Mouse (Mus musculus): ENCODE data around the gene Mpnd. TPM values are rescaled to one million over a fixed set of nuclear protein-coding genes. Genes with fewer than 3 reads are reported as not detected.

The Mpnd gene
- 106 and 131 TPM in 2 replicates for polyA plus RNA-seq (2012; rRNA removed; ENCODE audit: low replicate concordance)

DNA sequence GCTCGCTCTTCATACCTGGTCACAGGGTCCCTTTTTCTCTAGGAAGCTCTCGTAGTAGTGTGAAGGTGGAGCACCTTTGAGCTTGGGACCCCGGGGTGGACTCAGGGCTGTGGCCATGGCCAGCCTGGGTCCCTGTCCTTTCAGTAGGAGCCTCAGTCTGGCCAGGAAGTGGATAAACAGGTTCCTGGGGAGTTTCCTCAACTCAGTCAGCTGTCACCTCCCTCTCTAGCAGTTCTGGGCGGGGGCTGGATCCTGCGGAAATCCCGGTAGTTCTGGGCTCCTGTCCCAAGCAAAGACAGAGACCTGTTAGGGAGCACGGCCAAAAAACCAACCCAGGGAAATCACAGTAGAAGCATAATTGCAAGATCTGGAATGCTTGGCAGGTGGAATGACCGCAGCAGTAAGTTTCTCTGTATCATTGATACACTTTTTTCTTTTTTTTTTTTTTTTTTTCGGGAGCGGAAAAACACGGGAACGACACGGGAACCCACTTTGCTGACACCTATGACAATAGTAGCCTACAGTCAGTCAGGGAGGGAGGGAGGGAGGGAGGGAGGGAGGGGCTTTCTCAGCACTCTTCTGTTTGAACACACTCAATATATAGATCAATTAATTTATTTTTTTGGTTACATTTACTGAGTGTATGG lies at the start of gene Mpnd, which contains the start of gene Stap2:
Gene Mpnd, plus strand, starts transcription at position 297 of the 647 bp plus-strand sequence.
Gene Stap2, minus strand, starts transcription at position 170 of the 647 bp plus-strand sequence.

DNA sequence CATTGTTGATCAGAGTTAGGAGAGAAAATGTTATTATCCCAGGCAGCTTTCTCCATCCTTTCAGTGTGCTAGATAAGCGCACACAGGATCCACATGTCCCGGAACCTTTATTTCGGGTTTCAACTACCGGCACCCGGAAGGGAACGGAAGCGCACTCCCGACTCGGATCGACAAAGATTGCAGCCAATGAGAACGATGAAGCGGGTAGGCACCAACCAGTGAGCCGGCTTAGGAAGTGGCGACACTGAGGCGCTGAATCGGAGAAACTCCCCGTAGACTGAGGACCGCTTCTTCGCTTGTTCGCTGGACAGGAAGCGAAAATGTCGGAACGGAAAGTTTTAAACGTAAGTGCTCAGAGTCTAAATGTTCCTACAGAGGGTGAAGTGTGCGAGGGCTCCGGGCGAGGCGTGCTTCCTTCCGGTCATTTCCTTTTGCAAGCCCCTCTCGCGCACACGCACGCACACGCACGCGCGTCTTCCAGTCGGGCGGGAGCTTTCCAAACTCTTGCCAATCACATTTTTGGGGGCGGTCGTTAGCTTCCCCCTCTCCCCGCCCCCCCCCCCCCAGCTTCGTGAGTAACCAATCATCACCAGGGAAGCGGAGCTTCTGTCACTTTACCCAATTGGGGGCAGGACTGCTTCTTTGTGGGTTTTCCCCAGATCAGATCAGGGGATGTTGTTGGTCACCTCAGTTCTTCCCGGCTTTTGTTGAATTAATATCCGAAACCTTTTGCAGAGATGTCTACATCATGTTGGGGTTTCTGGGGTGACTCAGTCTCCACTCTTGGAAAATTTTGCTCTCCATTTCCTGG lies 46.4 kb upstream of the Mpnd start, which contains the start of gene Yju2:
Gene Yju2, plus strand, starts transcription at position 182 of the 811 bp plus-strand sequence.

DNA sequence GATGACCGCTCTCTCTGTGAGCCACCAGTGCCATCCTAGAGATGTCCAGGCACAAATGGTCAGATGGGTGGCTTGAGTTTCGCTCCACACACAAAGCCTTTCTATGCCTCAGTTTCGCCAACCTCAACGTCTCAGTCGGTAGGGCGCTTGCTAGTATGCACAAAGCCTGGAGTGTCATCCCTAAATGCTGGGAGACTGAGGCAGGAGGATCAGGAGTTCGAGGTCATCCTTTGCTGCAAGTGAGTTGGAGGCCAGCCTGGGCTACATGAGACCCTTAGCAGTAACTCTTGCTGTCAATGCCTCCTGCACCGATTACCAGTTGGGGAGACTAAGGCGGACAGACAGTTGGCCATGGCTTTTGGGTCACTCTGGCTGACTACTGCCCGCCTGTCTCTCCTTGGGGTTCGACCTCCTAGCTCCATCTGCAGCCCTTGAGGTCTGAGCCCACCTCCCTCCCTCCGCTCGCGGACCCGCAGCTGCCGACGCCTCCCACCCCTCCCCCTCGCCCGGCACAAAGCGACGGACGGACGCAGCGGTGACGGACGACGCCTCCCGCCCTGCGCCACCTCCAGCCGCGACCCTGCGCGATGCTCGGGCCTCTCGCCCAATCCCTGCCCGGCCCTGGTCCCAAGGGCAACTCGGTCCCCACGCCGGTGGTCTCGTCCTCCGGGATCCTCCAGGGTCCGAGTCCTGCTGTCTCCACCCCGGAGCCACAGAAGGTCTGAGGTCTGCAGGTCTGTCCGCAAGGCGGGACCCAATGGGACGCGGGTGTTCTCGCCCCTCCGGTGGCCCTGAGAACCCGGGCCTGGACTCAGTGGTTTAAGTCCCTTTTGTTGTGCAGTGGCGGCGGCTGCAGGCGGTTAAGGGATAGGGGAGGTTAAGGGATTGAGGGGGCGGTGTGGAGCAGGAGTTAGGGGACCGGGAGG lies 35.3 kb upstream of the Mpnd start, which contains the start of gene Shd:
Gene Shd, plus strand, starts transcription at position 502 of the 926 bp plus-strand sequence.

DNA sequence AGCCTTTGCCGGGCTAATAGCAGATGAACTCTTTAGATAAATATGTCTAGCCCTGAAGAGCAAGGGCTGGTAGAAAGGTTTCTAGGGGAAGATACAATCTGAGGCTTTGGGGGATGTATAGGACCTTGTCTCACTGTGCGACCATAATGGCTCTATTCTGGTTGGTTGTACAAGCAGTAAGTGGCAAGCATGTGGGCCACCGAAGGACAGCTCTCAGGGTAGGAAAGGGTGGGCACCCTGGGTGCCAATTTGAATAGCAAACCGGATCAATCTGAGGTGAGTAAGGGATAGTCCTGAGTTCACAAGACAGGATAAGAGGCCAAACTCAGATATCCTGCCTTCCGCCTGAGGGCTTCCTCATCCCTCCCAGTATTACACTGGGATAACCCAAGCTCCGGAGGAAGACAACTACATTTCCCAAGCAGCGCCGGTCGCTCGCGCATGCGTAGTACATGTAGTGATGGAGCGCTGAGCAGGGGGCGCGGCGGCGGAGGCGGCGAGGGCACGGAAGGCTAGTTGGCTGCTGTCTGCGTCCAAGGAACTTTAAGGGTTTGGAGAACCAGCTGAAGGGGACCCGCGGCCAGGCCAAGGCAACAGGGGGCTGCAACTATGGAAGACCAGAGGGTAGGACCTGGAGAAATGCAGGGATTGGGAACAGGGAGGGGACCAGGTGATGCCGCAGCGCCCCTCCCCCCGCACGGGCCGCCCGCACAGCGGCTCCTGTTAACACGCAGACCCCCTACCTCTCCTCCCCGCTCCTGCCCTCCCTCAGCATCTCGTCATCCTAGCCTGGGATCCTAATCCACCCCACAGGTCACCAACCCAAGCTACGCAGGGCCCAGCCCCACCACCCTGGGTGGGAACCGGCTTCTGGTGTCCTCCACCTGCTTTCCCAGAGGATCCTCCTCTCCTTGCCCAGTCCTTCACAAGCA lies 19.2 kb upstream of the Mpnd start, which contains the start of gene Fsd1:
Gene Fsd1, plus strand, starts transcription at position 480 of the 932 bp plus-strand sequence.

DNA sequence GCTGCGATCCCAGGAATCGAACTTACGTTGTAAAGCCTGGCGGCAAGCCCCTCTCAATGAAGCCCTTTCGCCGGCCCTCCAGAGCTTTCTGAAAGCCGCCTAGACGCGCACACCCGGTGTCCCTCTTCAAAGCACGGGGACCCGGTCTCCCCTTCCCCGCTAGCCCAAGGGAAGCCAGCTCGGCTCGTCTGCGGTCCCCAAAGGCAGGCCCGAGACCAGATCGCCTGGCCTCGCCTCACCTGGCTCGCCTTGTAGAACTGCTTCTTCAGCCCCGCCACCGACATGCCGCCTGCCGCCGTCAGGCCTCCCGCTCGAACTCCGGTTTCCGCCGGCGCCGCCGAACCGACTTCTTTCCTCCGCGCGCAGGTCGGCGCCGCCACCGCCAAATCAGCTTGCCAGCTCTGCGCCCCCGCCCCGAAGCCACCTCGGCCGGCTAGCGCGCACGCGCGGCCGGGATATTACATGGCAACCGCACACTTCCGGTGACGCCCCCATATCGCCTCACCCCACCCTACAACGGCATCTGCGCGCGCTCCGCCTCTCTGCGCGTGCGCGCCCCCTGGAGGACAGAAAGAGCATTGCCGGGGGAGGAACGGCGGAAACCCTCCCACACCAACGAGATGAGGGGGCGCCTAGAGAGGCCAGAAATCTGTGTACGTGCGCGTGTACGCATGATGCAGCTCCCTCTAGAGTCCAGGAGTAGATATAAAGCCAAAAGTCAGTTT lies 30.8 kb downstream of the Mpnd start, which contains the start of gene Sh3gl1:
Gene Sh3gl1, minus strand, starts transcription at position 460 of the 725 bp plus-strand sequence.

DNA sequence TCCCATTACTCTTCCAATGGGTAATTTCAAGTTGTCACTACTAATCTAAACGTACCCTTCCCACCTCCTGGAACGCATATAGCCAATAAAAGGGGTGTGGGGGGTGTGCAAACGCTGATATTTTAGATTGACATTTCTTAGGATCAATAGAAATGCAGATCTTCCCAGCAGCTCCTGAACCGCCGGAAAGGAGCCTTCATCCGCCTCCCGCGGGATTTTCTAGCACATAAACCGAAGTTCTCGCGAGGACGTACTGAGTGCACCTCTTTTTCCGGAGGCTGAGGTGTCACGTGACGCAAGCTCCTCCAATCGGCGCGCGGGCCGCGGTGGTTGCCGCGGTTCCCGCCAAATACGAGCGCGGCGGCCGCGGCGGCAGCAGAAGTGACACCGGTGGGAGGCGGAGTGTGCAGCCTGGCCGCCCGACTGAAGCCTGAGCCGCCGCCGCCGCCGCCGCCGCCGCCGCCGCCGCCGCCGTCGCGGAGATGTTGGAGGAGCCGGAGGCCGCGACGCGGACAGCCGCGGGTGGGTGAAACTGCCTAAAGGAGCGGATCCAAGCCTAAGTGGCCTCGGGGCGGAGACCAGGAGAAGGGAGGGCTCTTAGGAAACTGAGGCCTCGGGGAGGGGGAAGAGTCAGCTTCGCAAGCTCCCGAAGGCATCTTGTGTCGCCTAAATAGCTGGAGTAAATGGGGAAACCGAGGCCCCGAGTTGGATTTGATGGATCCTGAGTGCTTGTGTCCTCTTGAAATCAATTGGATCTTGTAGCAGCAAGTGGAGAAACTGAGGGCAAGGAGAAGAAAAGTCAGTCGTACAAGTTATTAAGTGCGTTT lies 34.7 kb downstream of the Mpnd start, which contains the start of gene Chaf1a:
Gene Chaf1a, plus strand, starts transcription at position 410 of the 827 bp plus-strand sequence.

Other genes with a start within 250 kb of the Mpnd start
- 0.52 and 0.87 TPM in 2 replicates for gene Zfp119a, start 126.8 kb upstream of the Mpnd start, polyA plus RNA-seq (2012; rRNA removed; ENCODE audit: low replicate concordance)
- gene Zfp959, start 113.6 kb upstream of the Mpnd start, polyA plus RNA-seq (2012; rRNA removed; ENCODE audit: low replicate concordance) = 1.1 and 1.4 TPM in 2 replicates
- gene Zfp119b, start 56.2 kb upstream of the Mpnd start, polyA plus RNA-seq (2012; rRNA removed; ENCODE audit: low replicate concordance) = 0.67 and 0.75 TPM in 2 replicates
- gene Ebi3, start 53.1 kb upstream of the Mpnd start, polyA plus RNA-seq (2012; rRNA removed; ENCODE audit: low replicate concordance) = 6.0 and 9.2 TPM in 2 replicates
- gene Yju2, start 46.6 kb upstream of the Mpnd start, polyA plus RNA-seq (2012; rRNA removed; ENCODE audit: low replicate concordance) = 6.9 and 10.4 TPM in 2 replicates
- gene Shd, start 35.2 kb upstream of the Mpnd start, polyA plus RNA-seq (2012; rRNA removed; ENCODE audit: low replicate concordance) = 0.56 and 13.0 TPM in 2 replicates
- 1.0 and 7.0 TPM in 2 replicates for gene Fsd1, start 19.2 kb upstream of the Mpnd start, polyA plus RNA-seq (2012; rRNA removed; ENCODE audit: low replicate concordance)
- 25.3 and 34.1 TPM in 2 replicates for gene Stap2, start 127 bp upstream of the Mpnd start, polyA plus RNA-seq (2012; rRNA removed; ENCODE audit: low replicate concordance)
- 75.0 and 104 TPM in 2 replicates for gene Sh3gl1, start 30.9 kb downstream of the Mpnd start, polyA plus RNA-seq (2012; rRNA removed; ENCODE audit: low replicate concordance)
- gene Chaf1a, start 34.7 kb downstream of the Mpnd start, polyA plus RNA-seq (2012; rRNA removed; ENCODE audit: low replicate concordance) = 2.0 and 5.8 TPM in 2 replicates
- gene Ubxn6, start 69.3 kb downstream of the Mpnd start, polyA plus RNA-seq (2012; rRNA removed; ENCODE audit: low replicate concordance) = 92.5 and 99.3 TPM in 2 replicates
- gene Hdgfl2, start 73.9 kb downstream of the Mpnd start, polyA plus RNA-seq (2012; rRNA removed; ENCODE audit: low replicate concordance) = 20.9 and 56.5 TPM in 2 replicates
- 452 and 1,682 TPM in 2 replicates for gene Plin4, start 104.1 kb downstream of the Mpnd start, polyA plus RNA-seq (2012; rRNA removed; ENCODE audit: low replicate concordance)
- 12.6 and 29.9 TPM in 2 replicates for gene Plin5, start 111.9 kb downstream of the Mpnd start, polyA plus RNA-seq (2012; rRNA removed; ENCODE audit: low replicate concordance)
- 111 and 539 TPM in 2 replicates for gene Lrg1, start 116.3 kb downstream of the Mpnd start, polyA plus RNA-seq (2012; rRNA removed; ENCODE audit: low replicate concordance)
- gene Sema6b, start 134.6 kb downstream of the Mpnd start, polyA plus RNA-seq (2012; rRNA removed; ENCODE audit: low replicate concordance) = 14.4 and 24.4 TPM in 2 replicates
- gene Tnfaip8l1, start 156.8 kb downstream of the Mpnd start, polyA plus RNA-seq (2012; rRNA removed; ENCODE audit: low replicate concordance) = 8.3 and 9.0 TPM in 2 replicates
- gene Mydgf, start 178.2 kb downstream of the Mpnd start, polyA plus RNA-seq (2012; rRNA removed; ENCODE audit: low replicate concordance) = 64.9 and 80.9 TPM in 2 replicates
- 42.0 and 57.6 TPM in 2 replicates for gene Dpp9, start 213.2 kb downstream of the Mpnd start, polyA plus RNA-seq (2012; rRNA removed; ENCODE audit: low replicate concordance)